Mouse (Mus musculus): ENCODE results near the gene Ccnd3. TPM values are rescaled to one million over a fixed set of nuclear protein-coding genes. Genes with fewer than 3 reads are reported as not detected.

Ccnd3 gene
- polyA plus RNA-seq, 1 experiment = 292 TPM

DNA sequence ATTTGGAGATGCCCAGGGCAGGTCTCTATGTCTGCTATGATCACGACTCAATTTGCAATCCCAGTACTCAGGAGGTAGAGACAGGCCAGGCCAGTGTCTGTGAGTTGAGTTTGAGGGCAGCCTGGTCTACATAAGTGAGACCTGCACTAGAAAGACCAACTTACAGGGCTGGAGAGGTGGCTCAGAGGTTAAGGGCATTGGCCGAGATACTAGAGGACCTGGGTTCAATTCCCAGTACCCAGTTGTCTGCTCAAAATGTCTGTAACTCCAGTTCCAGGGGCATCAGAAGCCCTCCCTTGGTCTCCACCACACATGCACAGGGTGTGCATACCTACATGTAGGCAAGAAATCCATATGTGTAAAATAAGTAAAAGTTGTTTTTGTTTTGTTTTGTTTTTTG is 2.7 kb downstream of the Ccnd3 start:
- Histone ChIP-seq H3K4me3 (replicated peaks) (no peak overlapping the region), H3K36me3 (ENCODE audit: control insufficient read depth) (peaks cover 4% of the 10 kb centered on the region), H3K9me3 (ENCODE audit: control insufficient read depth, low read length) (no peaks in the 10 kb centered on the region), H3K27me3 (ENCODE audit: control insufficient read depth) (no peaks in the 10 kb centered on the region), H3K4me1 (ENCODE audit: control insufficient read depth) (peaks cover 81% of the 10 kb centered on the region)
- TF ChIP-seq TAL1 (IDR thresholded peaks at IDR 0.05; ENCODE audit: low read length) (no peak), GATA1 (IDR thresholded peaks at IDR 0.05; ENCODE audit: low read length) (no peak)

DNA sequence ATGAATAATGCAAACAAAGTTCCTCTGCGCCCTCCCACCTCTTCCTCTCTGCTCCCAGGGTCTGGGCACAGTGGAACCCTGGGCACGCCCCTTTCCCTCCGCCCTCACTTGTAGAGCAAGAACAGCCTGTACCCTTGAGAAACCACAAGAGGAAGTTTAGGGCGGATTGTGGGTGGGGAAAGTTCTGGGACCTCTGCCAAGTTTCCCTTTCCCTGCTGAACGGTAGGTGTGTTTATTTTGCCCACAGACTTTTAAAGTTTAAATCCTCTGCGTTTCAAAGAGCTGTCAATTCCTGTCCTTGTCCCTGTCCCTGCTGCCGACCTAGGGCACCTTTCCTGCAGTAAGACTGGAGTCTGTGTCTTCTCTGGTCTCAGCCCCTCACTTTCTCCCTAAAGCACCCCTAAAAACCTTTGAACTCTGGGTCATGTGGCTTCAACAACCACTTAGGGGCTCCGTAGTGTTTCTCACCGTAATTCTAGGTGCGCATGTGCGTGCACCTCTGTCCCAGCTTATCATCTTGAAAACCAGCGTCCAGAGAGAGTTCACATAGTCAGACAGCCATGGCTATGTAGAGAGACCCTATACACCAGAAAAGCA is 3.3 kb downstream of the Ccnd3 start:
- H3K9me3 ChIP-seq (ENCODE audit: control insufficient read depth, low read length) = no peaks in the 10 kb centered on the region
- TF ChIP-seq GATA1 (IDR thresholded peaks at IDR 0.05; ENCODE audit: low read length) (no peak), TAL1 (IDR thresholded peaks at IDR 0.05; ENCODE audit: low read length) (no peak)
- H3K27me3 ChIP-seq (ENCODE audit: control insufficient read depth) = no peaks in the 10 kb centered on the region
- H3K4me3 ChIP-seq (replicated peaks) = peak overlapping the region; percentile 60
- peaks cover 7% of the 10 kb centered on the region for H3K36me3 ChIP-seq (ENCODE audit: control insufficient read depth)
- peaks cover 85% of the 10 kb centered on the region for H3K4me1 ChIP-seq (ENCODE audit: control insufficient read depth)

DNA sequence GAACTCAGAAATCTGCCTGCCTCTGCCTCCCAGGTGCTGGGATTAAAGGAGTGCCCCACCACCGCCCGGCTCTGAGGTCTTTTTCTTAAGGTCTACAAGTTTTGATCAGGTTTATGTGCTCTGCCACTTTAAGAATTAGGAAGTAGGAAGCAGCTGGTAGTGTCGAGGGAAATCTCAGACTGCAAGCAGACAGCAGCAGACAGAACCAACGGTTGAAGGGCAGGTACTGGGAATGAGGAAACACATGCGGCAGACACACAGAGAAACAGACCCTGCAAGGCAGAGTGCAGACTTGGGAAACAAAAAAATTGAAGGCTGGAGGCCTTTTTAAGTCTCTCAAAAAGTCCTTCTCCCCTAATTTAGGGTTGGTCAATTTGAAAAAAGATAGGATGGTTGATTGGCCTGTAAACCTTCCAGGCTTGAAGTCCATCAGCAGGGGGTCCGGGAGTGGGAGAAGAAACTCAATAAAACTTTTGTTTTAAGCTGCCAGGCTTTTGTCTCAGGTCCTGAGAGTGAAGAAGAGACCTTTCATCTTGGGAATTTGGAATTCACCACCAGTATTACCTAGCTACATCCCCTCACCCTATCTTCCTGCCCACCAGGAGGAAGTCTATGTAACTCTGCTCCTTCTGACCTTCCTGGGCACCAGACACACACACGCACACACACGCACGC is 4.3 kb downstream of the Ccnd3 start:
- no peak overlapping the region for H3K4me3 ChIP-seq (replicated peaks)
- H3K27me3 ChIP-seq (ENCODE audit: control insufficient read depth) = no peaks in the 10 kb centered on the region
- H3K36me3 ChIP-seq (ENCODE audit: control insufficient read depth) = peaks cover 7% of the 10 kb centered on the region
- TF ChIP-seq TAL1 (IDR thresholded peaks at IDR 0.05; ENCODE audit: low read length) = no peak
- TF ChIP-seq GATA1 (IDR thresholded peaks at IDR 0.05; ENCODE audit: low read length) = no peak
- no peaks in the 10 kb centered on the region for H3K9me3 ChIP-seq (ENCODE audit: control insufficient read depth, low read length)
- H3K4me1 ChIP-seq (ENCODE audit: control insufficient read depth) = peaks cover 90% of the 10 kb centered on the region

DNA sequence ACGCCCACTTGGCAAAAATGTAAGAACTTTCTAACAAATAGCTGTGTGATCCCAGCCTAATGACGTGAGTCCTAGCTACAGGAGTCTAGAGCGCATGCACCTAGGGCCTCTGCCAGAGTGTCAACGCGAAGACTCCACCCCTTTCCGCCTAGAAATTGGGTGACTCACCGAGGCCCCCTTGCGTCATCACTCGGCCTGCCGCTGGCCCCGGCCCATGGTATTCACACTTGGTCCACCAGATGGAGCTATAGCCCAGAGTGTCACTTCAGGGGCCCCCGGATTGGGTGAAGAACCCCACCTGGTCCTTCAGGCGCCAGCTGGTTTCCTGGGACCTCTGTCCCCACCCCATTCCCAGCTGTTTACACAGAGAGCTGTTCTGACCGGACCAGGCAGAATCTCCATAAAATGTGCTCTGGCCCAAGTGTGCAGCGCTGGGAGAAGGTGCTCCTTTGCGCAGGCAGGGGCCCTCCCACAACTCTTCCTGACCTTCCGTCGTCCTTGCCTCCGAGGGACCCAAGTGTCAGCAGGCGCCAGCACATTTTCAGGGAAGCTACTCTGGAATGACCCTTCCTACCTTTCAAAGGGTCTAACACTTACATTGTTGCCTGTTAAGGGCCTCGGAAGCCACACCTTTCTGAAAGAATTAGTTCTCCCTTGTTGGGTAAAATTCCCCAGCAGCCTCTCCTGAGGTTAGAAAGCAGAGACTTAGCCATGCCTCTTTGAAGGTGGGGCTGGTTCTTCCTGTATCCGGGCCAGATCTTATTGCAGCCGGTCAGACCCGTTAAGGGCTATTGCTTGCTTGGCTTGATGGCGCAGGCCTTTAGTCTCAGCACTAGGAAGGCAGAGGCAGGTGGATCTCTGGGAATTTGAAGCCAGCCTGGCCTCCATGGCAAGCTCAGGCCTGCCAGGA is 6.5 kb downstream of the Ccnd3 start:
- Histone ChIP-seq H3K9me3 (ENCODE audit: control insufficient read depth, low read length) (peaks cover 2% of the 10 kb centered on the region), H3K4me3 (replicated peaks) (peak overlapping the region; percentile 71), H3K27me3 (ENCODE audit: control insufficient read depth) (no peaks in the 10 kb centered on the region), H3K4me1 (ENCODE audit: control insufficient read depth) (peaks cover 83% of the 10 kb centered on the region), H3K36me3 (ENCODE audit: control insufficient read depth) (peaks cover 13% of the 10 kb centered on the region)
- TF ChIP-seq TAL1 (IDR thresholded peaks at IDR 0.05; ENCODE audit: low read length) (no peak), GATA1 (IDR thresholded peaks at IDR 0.05; ENCODE audit: low read length) (peak; percentile 61; the same call in 1 of the 2 replicates)

DNA sequence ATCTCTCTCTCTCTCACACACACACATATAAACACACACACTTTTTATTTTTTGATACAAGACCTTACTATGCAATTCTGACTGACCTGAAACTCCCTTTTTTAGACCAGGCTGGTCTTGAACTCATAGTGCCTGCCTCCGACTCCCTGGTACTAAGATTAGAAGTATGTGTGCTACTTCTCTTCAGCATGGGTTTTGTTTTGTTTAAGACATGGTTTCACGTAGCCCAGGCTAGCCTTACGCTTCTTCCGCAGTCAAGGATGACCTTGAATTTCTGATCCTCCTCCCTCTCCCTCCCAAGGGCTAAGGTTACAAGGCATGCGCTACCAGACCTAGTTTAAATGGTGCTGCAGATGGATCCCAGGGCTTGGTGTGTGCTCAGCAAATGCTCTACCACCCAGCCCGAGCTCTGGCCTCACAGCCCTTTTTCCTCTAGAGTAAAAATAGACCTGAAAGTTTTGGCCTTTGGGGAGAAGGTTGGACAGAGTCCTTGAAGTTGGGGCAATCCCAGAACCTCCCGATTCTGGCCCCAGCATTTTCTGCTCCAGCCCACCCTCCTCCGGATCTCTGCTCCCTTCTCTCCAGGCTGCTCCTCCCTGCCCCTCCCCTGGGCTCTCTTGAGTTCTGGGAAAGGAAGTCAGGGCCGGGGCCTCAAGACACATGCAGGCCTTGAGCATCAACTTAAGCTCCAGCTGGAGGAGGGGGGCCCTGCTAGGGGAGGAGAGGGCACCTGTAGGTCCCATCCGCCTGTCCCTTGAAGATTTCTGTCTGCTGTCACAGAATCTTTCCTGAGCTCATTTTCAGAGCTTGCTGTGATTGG is 8.3 kb downstream of the Ccnd3 start:
- H3K36me3 ChIP-seq (ENCODE audit: control insufficient read depth) = peaks cover 12% of the 10 kb centered on the region
- peaks cover 79% of the 10 kb centered on the region for H3K4me1 ChIP-seq (ENCODE audit: control insufficient read depth)
- TF ChIP-seq GATA1 (IDR thresholded peaks at IDR 0.05; ENCODE audit: low read length) (no peak), TAL1 (IDR thresholded peaks at IDR 0.05; ENCODE audit: low read length) (no peak)
- H3K27me3 ChIP-seq (ENCODE audit: control insufficient read depth) = no peaks in the 10 kb centered on the region
- H3K4me3 ChIP-seq (replicated peaks) = no peak overlapping the region
- H3K9me3 ChIP-seq (ENCODE audit: control insufficient read depth, low read length) = peaks cover 3% of the 10 kb centered on the region

DNA sequence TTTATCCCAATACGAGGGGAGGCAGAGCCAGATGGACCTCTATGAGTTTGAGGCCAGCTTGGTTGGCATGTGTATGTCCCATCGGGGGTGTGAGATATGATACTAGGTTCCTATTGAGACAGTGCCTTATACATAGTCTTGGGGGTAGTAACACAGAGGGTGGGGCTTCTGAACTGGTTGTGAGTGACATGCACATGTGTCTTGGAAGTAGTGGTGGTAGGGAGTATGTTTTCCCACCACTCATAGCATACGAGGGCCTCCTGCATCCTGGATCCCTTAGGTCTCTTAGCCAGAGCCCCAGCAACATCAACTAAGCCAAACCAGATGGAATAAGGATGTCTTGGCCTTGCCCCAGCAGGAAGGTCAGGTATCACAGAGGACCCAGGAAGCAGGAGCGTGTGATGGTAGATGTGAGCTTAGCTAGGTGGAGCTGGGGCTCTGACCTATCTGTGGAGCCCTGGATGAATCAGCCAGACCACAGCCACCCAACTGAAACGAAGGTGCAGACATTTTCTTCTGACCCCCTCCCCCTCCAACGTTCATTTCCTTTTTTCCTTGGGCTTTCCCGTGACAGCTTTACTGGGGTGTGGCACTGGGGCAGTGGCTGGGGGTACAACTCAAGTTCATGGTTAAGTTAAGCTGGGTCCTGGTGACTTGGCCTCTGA is 10.5 kb downstream of the Ccnd3 start:
- Histone ChIP-seq H3K36me3 (ENCODE audit: control insufficient read depth) (peaks cover 13% of the 10 kb centered on the region), H3K9me3 (ENCODE audit: control insufficient read depth, low read length) (peaks cover 3% of the 10 kb centered on the region), H3K4me3 (replicated peaks) (no peak overlapping the region), H3K27me3 (ENCODE audit: control insufficient read depth) (no peaks in the 10 kb centered on the region), H3K4me1 (ENCODE audit: control insufficient read depth) (peaks cover 82% of the 10 kb centered on the region)
- TF ChIP-seq TAL1 (IDR thresholded peaks at IDR 0.05; ENCODE audit: low read length) = no peak
- no peak for TF ChIP-seq GATA1 (IDR thresholded peaks at IDR 0.05; ENCODE audit: low read length)

DNA sequence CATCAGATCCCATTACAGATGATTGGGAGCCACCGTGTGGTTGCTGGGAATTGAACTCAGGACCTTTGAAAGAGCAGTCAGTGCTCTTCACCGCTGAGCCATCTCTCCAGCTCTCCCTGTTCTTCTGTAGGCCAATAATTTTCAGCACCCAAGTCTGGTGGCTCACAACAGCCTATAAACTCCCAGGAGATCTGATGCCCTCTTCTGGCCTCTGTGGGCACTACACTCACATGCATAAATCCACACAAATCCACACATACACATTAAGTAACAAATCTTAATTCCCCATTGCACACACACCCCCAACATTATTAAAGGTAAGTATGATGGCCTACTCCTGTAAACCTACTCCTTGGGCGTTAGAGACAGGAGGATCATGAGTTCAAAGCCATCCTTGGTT is 11.4 kb downstream of the Ccnd3 start:
- no peak for TF ChIP-seq GATA1 (IDR thresholded peaks at IDR 0.05; ENCODE audit: low read length)
- TF ChIP-seq TAL1 (IDR thresholded peaks at IDR 0.05; ENCODE audit: low read length) = no peak
- Histone ChIP-seq H3K4me1 (ENCODE audit: control insufficient read depth) (peaks cover 82% of the 10 kb centered on the region), H3K4me3 (replicated peaks) (no peak overlapping the region), H3K36me3 (ENCODE audit: control insufficient read depth) (peaks cover 14% of the 10 kb centered on the region), H3K27me3 (ENCODE audit: control insufficient read depth) (no peaks in the 10 kb centered on the region), H3K9me3 (ENCODE audit: control insufficient read depth, low read length) (peaks cover 3% of the 10 kb centered on the region)

DNA sequence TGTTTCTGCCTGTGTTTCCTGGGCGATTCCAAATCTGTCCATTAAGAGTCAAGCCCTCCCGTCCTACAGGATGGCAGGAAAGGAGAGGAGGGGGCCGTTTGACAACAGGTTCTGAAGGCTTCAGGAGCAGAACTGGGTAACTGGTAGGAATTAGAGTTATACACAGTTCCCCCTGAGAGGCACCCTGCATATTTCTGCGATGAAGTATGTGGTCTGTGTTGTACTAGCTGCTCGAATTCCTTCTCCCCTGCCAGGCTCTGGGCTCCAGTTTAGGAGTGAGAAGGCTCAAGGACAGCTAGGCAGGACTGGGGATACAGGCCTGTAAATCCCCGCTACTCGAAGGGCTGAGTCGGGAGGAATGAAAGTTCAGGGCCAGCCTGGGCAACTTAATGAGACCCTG is 13.4 kb downstream of the Ccnd3 start:
- Histone ChIP-seq H3K4me1 (ENCODE audit: control insufficient read depth) (peaks cover 82% of the 10 kb centered on the region), H3K4me3 (replicated peaks) (no peak overlapping the region), H3K9me3 (ENCODE audit: control insufficient read depth, low read length) (peaks cover 3% of the 10 kb centered on the region), H3K36me3 (ENCODE audit: control insufficient read depth) (peaks cover 14% of the 10 kb centered on the region), H3K27me3 (ENCODE audit: control insufficient read depth) (no peaks in the 10 kb centered on the region)
- no peak for TF ChIP-seq TAL1 (IDR thresholded peaks at IDR 0.05; ENCODE audit: low read length)
- no peak for TF ChIP-seq GATA1 (IDR thresholded peaks at IDR 0.05; ENCODE audit: low read length)
